Mouse (Mus musculus): ENCODE measurements around the gene Fitm1. TPM values are rescaled to one million over a fixed set of nuclear protein-coding genes. Genes with fewer than 3 reads are reported as not detected.

The Fitm1 gene
- not detected for polyA plus RNA-seq (2017; shearing (Covaris generic))

DNA sequence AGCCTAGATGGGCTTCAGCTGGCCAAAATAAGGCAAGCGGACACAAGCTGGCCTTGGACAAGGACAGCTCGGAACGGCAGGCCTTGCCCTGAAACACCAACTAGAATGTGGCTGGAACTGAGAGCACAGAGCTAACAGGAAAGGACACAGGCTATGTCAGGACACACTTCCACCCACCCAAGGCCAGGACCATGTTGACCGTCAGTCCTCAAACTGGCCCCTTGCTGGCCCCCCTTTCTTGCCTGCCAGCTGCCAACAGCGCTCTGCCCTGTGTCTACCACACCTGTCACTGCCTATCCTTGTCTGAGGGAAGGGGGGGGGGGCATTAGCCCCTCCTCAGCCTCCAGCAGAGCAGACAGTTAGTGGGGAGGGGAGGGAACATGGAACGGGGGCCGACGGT, at the start of gene Fitm1:
Gene Fitm1 (plus strand): TSS at position 316 of the 400 bp plus-strand sequence.

DNA sequence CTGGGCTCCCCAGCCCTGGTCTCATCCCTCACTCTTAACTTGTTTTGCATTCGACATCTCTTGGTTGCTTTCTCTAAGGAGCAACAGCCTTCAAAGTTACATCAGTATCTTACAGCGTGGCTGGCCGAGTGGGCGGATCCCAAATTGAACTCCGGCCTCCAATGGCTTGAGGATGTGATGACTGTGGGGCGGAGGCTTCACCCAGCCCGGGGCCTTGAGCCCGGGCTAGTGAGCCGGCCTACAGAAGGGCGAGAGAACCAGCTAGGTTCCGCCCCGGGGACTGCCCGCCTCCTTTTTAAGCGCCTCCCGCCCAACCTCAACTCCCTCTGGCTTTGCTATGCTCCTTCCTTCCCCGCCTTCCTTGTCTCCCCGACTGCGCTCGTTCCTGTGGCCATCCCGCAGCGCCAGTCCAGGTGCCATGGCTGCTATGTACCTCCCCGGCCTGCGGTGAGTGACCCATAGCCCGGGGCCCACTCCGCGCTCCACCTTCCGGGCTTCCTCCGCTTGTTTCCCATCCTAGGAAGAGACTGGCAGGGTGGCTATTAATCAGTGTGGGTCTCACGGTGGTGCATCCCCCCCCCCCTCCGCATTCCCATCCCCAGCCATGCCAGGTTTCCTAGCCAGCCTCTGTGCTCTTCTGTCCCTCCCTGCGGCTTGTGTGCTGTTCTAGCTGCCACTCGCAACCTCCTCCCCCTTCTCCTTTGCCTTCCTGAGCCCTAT, 35.2 kb upstream of the Fitm1 start, which contains the start of gene Pck2:
Gene Pck2 (plus strand): TSS at position 200 of the 720 bp plus-strand sequence.

GRCm38 (mm10) chr14:55559799-55560201, 15.6 kb upstream of the Fitm1 start, which contains the start of gene Dcaf11:
Gene Dcaf11, plus strand, starts transcription at chr14:55560006.

GRCm38 (mm10) chr14:55560202-55561073, 15.0 kb upstream of the Fitm1 start, which contains the start of gene A730061H03Rik:
Gene A730061H03Rik, minus strand, starts transcription at chr14:55560406.

GRCm38 (mm10) chr14:55577871-55578667, 2.7 kb downstream of the Fitm1 start, which contains the start of gene Psme1:
Gene Psme1, plus strand, starts transcription at chr14:55578123.

DNA sequence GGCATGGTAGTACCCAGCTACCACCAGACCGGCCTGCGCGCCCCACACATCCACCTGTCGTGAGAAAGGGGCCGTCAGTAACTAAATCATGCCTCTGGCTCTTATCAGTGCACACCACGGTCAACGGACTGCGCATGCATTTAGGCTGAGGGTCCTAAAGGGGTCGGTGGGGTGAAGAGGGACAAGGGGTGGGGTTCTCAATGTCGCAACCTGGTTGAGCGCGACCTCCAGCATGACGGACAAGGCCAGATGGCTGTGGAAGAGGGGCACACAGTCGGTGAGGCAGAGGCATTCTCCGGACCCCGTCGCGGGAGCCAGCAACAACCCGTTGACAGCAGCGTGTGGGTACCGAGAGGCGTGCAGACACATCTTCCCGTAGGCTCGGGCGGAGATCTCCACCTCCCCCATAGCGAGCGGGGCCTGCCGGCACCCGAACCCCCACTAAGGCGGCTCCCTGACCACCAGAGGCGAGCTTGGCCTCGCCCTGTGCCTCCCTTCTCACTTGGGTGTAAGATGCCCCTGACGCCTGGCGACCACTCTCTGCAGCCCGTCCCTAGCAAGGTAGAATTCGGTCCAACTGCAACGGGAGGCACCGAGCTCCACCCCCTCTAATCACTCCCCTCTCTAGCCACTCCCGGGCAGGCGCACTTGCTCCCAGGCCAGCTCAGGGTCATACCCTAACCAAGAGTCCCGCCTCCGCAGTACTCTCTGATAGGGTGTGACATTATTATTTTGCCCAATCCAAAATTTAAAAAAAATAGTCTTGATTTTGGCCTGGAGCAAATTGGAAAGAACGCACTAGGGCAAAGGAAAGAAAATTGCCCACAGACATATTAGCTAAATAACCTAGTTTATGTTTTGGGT, 9.5 kb downstream of the Fitm1 start, which contains the start of gene Emc9:
Gene Emc9 (minus strand): TSS at position 601 of the 864 bp plus-strand sequence.

DNA sequence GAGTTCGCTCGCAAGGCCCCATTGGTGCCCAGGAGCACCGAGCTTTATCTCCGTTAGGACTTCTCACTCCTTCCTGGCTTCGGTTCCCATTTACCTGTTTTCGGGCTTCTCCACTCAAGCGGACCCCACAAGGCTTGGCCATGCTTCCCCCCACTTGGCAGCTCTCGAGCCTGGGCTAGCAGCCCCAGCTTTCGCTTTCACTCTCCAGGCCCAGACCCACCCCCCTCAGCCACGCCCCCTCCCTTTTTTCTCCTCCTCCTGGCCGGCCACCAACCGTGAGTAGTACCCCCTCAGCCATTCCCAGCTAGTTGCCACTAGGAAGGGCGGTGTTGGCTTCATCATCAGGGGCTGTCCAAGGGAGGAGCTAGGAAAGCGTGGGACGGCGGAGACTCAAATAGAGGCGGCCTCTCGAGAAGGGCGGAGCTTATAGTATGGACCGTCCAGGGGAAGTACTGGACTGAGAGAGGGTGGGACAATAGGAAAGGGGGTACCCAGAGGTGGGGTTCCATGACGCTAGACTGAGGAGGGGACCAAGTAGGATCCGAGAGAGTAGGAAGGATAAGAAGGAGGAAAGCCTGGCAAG, 15.4 kb downstream of the Fitm1 start, which contains the start of gene Psme2:
Gene Psme2 (minus strand): TSS at position 366 of the 583 bp plus-strand sequence.

DNA sequence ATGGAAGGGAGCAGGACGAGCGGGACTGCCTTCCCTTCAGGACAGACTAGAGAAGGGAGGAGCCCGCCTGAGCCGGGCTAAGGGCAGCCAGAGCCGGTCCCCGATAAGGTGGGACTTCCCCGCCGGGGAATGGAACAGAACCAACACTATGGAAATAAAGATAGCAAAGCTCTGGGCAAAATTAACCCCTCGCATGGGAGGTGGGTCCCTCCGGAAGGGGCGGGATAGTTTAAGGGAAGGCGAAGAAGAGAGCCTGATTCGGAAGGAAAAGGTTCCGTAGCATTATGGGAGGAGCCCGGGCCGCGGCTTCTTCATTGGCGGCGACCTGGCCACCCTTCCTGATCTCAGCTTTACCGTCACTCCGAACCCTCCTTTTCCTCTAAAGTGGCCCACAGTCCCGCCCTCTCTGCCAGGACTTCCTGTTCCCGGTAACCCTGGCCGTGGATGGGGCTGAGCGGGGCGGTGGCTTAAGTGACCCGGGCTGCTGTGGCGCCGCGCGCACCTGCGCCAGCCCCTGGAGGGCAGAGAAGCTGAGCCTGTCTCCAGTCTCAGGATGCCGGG, 16.0 kb downstream of the Fitm1 start, which contains the start of gene Rnf31:
Gene Rnf31 (plus strand): TSS at position 378 of the 561 bp plus-strand sequence.

GRCm38 (mm10) chr14:55603271-55603632, 27.8 kb downstream of the Fitm1 start, which contains the start of gene Irf9:
Gene Irf9, plus strand, starts transcription at chr14:55603571.

DNA sequence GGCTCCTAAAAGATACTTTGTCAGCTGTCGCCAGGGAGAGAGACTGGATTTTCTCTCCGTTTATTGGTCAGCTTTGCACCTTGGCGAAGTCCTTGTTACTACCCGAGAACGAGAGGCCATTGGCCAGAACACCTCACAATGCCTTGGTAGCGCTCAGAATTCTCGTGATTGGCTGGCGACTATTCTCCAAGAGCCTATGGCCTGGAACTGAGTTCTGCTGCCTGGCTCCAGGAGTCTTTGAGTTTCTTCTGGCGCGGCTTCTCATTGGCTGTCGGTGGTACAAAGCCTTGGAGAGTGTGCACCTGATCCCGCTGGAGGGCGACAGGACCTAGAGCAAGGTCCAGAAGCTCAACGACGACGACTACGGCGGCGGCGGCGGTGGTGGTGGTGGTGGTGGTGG, 42.4 kb downstream of the Fitm1 start, which contains the start of gene Rec8:
Gene Rec8 (plus strand): TSS at position 216 of the 400 bp plus-strand sequence.

Other genes with a start within 250 kb of the Fitm1 start
- 39.7 TPM for gene Dhrs4, start 96.9 kb upstream of the Fitm1 start, polyA plus RNA-seq (2017; shearing (Covaris generic))
- not detected for gene Carmil3, start 85.0 kb upstream of the Fitm1 start, polyA plus RNA-seq (2017; shearing (Covaris generic))
- gene Cpne6, start 65.2 kb upstream of the Fitm1 start, polyA plus RNA-seq (2017; shearing (Covaris generic)) = not detected
- gene Nrl, start 50.6 kb upstream of the Fitm1 start, polyA plus RNA-seq (2017; shearing (Covaris generic)) = 0.07 TPM
- 46.5 TPM for gene Pck2, start 35.4 kb upstream of the Fitm1 start, polyA plus RNA-seq (2017; shearing (Covaris generic))
- gene Dcaf11, start 15.6 kb upstream of the Fitm1 start, polyA plus RNA-seq (2017; shearing (Covaris generic)) = 159 TPM
- 4.7 TPM for gene A730061H03Rik, start 15.2 kb upstream of the Fitm1 start, polyA plus RNA-seq (2017; shearing (Covaris generic))
- 1,178 TPM for gene Psme1, start 2.5 kb downstream of the Fitm1 start, polyA plus RNA-seq (2017; shearing (Covaris generic))
- gene Emc9, start 9.7 kb downstream of the Fitm1 start, polyA plus RNA-seq (2017; shearing (Covaris generic)) = 32.1 TPM
- 1,001 TPM for gene Psme2, start 15.5 kb downstream of the Fitm1 start, polyA plus RNA-seq (2017; shearing (Covaris generic))
- gene Rnf31, start 16.1 kb downstream of the Fitm1 start, polyA plus RNA-seq (2017; shearing (Covaris generic)) = 79.7 TPM
- gene Irf9, start 28.0 kb downstream of the Fitm1 start, polyA plus RNA-seq (2017; shearing (Covaris generic)) = 209 TPM
- 10.1 TPM for gene Rec8, start 42.4 kb downstream of the Fitm1 start, polyA plus RNA-seq (2017; shearing (Covaris generic))
- 74.4 TPM for gene Ipo4, start 60.3 kb downstream of the Fitm1 start, polyA plus RNA-seq (2017; shearing (Covaris generic))
- 2.5 TPM for gene Gm49378, start 62.3 kb downstream of the Fitm1 start, polyA plus RNA-seq (2017; shearing (Covaris generic))
- gene Tm9sf1, start 68.2 kb downstream of the Fitm1 start, polyA plus RNA-seq (2017; shearing (Covaris generic)) = 95.5 TPM
- 1.4 TPM for gene Tssk4, start 74.6 kb downstream of the Fitm1 start, polyA plus RNA-seq (2017; shearing (Covaris generic))
- 120 TPM for gene Mdp1, start 84.9 kb downstream of the Fitm1 start, polyA plus RNA-seq (2017; shearing (Covaris generic))
- gene Gmpr2, start 96.3 kb downstream of the Fitm1 start, polyA plus RNA-seq (2017; shearing (Covaris generic)) = 49.3 TPM
- gene Nedd8, start 96.5 kb downstream of the Fitm1 start, polyA plus RNA-seq (2017; shearing (Covaris generic)) = 452 TPM
- gene Tinf2, start 106.2 kb downstream of the Fitm1 start, polyA plus RNA-seq (2017; shearing (Covaris generic)) = 62.3 TPM
- 0.39 TPM for gene Tgm1, start 138.3 kb downstream of the Fitm1 start, polyA plus RNA-seq (2017; shearing (Covaris generic))
- 71.3 TPM for gene Rabggta, start 146.6 kb downstream of the Fitm1 start, polyA plus RNA-seq (2017; shearing (Covaris generic))
- 56.9 TPM for gene Dhrs1, start 170.1 kb downstream of the Fitm1 start, polyA plus RNA-seq (2017; shearing (Covaris generic))
- 15.6 TPM for gene Nop9, start 170.1 kb downstream of the Fitm1 start, polyA plus RNA-seq (2017; shearing (Covaris generic))
- not detected for gene Cideb, start 182.8 kb downstream of the Fitm1 start, polyA plus RNA-seq (2017; shearing (Covaris generic))
- not detected for gene Ltb4r2, start 185.8 kb downstream of the Fitm1 start, polyA plus RNA-seq (2017; shearing (Covaris generic))
- 3.1 TPM for gene Ltb4r1, start 190.3 kb downstream of the Fitm1 start, polyA plus RNA-seq (2017; shearing (Covaris generic))
- gene Adcy4, start 208.5 kb downstream of the Fitm1 start, polyA plus RNA-seq (2017; shearing (Covaris generic)) = 0.11 TPM
- gene Ripk3, start 213.2 kb downstream of the Fitm1 start, polyA plus RNA-seq (2017; shearing (Covaris generic)) = 81.9 TPM
- not detected for gene Nfatc4, start 247.5 kb downstream of the Fitm1 start, polyA plus RNA-seq (2017; shearing (Covaris generic))